Mouse (Mus musculus) heart, postnatal 0 days (tissue): Measurements from ENCODE around the gene Eif3f.

Source experiments
- CTCF ChIP-seq: IDR thresholded peaks from 2 replicates; pipeline ENCODE4 v1.5.1; 2016; ENCODE audit warnings: antibody characterized with exemption, control low read depth, low read depth
- EP300 ChIP-seq: IDR thresholded peaks from 2 replicates; pipeline ENCODE4 v1.6.1; 2016; ENCODE audit warnings: antibody characterized with exemption, low read depth

DNA sequence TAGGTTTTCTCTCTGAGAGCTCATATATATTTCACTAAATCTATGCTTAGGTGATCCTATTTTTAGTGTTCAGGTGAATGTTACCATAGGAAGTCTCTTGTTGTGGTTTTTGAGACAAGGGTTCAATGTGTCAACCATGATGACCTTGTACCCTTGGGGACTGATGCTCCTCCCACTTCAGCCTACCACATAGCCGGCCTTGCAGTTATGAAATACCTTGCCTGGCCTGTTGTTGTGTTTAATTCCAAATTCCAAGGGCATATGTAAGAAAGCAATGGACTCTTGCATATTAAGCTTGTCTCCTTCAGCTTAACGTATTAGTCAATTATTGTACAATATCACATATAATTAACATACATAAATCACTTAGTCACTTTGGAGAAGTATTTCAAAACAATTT, 30.2 kb upstream of the Eif3f start:
- TF ChIP-seq EP300 (no peak), CTCF (no peak)
